Mouse (Mus musculus) neural tube, embryonic 11.5 days (tissue): ENCODE data around the gene Tcp11. TPM values are rescaled to one million over a fixed set of nuclear protein-coding genes. Genes with fewer than 3 reads are reported as not detected.
A peak's percentile ranks its signal among the peaks of the same experiment; 100 is the strongest.

Experiments used
- ATAC-seq: fragments of 200-750 bp; cut with Nextera tagmentation; 2 replicates; pipeline ENCODE4 v1.8.0; 2017; ENCODE audit warnings: moderate number of reproducible peaks, mild to moderate bottlenecking, moderate TSS enrichment, moderate library complexity; ENCODE audit not compliant: insufficient read depth, low FRiP score, low TSS enrichment
- DNase-seq: peaks from one replicate; pipeline ENCODE4 v3.0.0-alpha.2; 2015; ENCODE audit warnings: low spot score
- H3K27ac ChIP-seq: fragments of 300-500 bp; sonication (generic); 2 replicates; pipeline ENCODE4 v1.5.1; 2014; ENCODE audit warnings: low read depth, mild to moderate bottlenecking, low read length
- H3K27me3 ChIP-seq: fragments of 300-500 bp; sonication (generic); 2 replicates; pipeline ENCODE4 v1.6.1; 2014; ENCODE audit warnings: mild to moderate bottlenecking, low read length, mixed read lengths; ENCODE audit not compliant: control insufficient read depth, insufficient read depth
- H3K36me3 ChIP-seq: fragments of 300-500 bp; sonication (generic); 2 replicates; pipeline ENCODE4 v1.6.1; 2014; ENCODE audit warnings: mild to moderate bottlenecking, low read length, moderate library complexity, mixed read lengths; ENCODE audit not compliant: control insufficient read depth, insufficient read depth
- H3K4me1 ChIP-seq: fragments of 300-500 bp; sonication (generic); 2 replicates; pipeline ENCODE4 v1.6.1; 2014; ENCODE audit warnings: low read length, mixed read lengths; ENCODE audit not compliant: control insufficient read depth, insufficient read depth
- H3K4me2 ChIP-seq: fragments of 300-500 bp; sonication (generic); 2 replicates; pipeline ENCODE4 v1.6.1; 2014; ENCODE audit warnings: low read depth, mild to moderate bottlenecking, moderate library complexity
- H3K4me3 ChIP-seq: fragments of 300-500 bp; sonication (generic); 2 replicates; pipeline ENCODE4 v1.5.1; 2014; ENCODE audit warnings: low read depth, low read length
- H3K9ac ChIP-seq: fragments of 300-500 bp; sonication (generic); 2 replicates; pipeline ENCODE4 v1.6.1; 2014; ENCODE audit warnings: mild to moderate bottlenecking, low read length
- H3K9me3 ChIP-seq: fragments of 300-500 bp; sonication (generic); 2 replicates; pipeline ENCODE4 v1.6.1; 2016; ENCODE audit warnings: low read length; ENCODE audit not compliant: control insufficient read depth
- WGBS: fragments of 180-500 bp; shearing (Covaris S2); extraction: QIAGEN DNeasy Blood & Tissue Kit; methylation state at CpG from one replicate; pipeline ENCODE4 v1.1.7; 2014; 5-methylcytosine and 5-hydroxymethylcytosine counted together
- polyA plus RNA-seq: library from polyadenylated mRNA; unstranded; fragments of >200 nt; fragmentation: Nextera tagmentation; extraction: Ambion mirVana; gene quantifications from 2 replicates; pipeline ENCODE4 v1.2.1, GENCODE M21; 2014

The Tcp11 gene
- polyA plus RNA-seq, 1 experiment from 2014 or later = 0.76 TPM

GRCm38 (mm10) chr17:28047017-28047416, 33.4 kb downstream of the Tcp11 start:
- H3K4me1 ChIP-seq = peaks cover 4% of the 10 kb centered on the region; the same call in 1 of the 2 replicates
- peaks cover 5% of the 10 kb centered on the region for H3K36me3 ChIP-seq
- 96% methylated on average over 5 of the region's 5 CpGs for WGBS
- no peak for DNase-seq
- no peaks in the 10 kb centered on the region for H3K9me3 ChIP-seq
- no peak overlapping the region for H3K9ac ChIP-seq
- no peak for ATAC-seq
- H3K27me3 ChIP-seq = no peaks in the 10 kb centered on the region
- no peak overlapping the region for H3K4me3 ChIP-seq
- no peak overlapping the region for H3K4me2 ChIP-seq
- H3K27ac ChIP-seq = no peak overlapping the region

- Histone ChIP-seq H3K9ac (peak overlapping the region; percentile 49), H3K27ac (peak overlapping the region; percentile 67; the same call in 1 of the 2 replicates), H3K4me1 (peaks cover 29% of the 10 kb centered on the region), H3K27me3 (no peaks in the 10 kb centered on the region), H3K4me2 (peak overlapping the region; percentile 33), H3K36me3 (peaks cover 4% of the 10 kb centered on the region; the same call in 1 of the 2 replicates), H3K9me3 (no peaks in the 10 kb centered on the region), H3K4me3 (peak overlapping the region; percentile 25)
- WGBS = 65% methylated on average over 23 of the region's 23 CpGs
- DNase-seq (no peak), ATAC-seq (no peak; the same call in 1 of the 2 replicates)
These were observed 38.1 kb downstream of the Tcp11 start for GRCm38 (mm10) chr17:28042299-28042771.

GRCm38 (mm10) chr17:28041298-28041697, 39.1 kb downstream of the Tcp11 start:
- H3K9ac ChIP-seq = peak overlapping the region; percentile 49
- peak overlapping the region; percentile 25 for H3K4me3 ChIP-seq
- H3K4me2 ChIP-seq = peak overlapping the region; percentile 33
- no peaks in the 10 kb centered on the region for H3K27me3 ChIP-seq
- peak overlapping the region; percentile 72 for H3K27ac ChIP-seq
- DNase-seq (peak; percentile 33), ATAC-seq (no peak)
- H3K9me3 ChIP-seq = no peaks in the 10 kb centered on the region
- peaks cover 4% of the 10 kb centered on the region; the same call in 1 of the 2 replicates for H3K36me3 ChIP-seq
- H3K4me1 ChIP-seq = peaks cover 35% of the 10 kb centered on the region
- 82% methylated on average over 13 of the region's 13 CpGs for WGBS

- ATAC-seq (peak; percentile 67), DNase-seq (peak; percentile 78)
- Histone ChIP-seq H3K9ac (peak overlapping the region; percentile 49), H3K4me3 (peak overlapping the region; percentile 25), H3K36me3 (peaks cover 4% of the 10 kb centered on the region; the same call in 1 of the 2 replicates), H3K27me3 (no peaks in the 10 kb centered on the region), H3K4me2 (peak overlapping the region; percentile 33), H3K4me1 (peaks cover 35% of the 10 kb centered on the region), H3K27ac (peak overlapping the region; percentile 72), H3K9me3 (no peaks in the 10 kb centered on the region)
- 24% methylated on average over 16 of the region's 16 CpGs for WGBS
These were observed 39.8 kb downstream of the Tcp11 start for GRCm38 (mm10) chr17:28040620-28041019.

DNA sequence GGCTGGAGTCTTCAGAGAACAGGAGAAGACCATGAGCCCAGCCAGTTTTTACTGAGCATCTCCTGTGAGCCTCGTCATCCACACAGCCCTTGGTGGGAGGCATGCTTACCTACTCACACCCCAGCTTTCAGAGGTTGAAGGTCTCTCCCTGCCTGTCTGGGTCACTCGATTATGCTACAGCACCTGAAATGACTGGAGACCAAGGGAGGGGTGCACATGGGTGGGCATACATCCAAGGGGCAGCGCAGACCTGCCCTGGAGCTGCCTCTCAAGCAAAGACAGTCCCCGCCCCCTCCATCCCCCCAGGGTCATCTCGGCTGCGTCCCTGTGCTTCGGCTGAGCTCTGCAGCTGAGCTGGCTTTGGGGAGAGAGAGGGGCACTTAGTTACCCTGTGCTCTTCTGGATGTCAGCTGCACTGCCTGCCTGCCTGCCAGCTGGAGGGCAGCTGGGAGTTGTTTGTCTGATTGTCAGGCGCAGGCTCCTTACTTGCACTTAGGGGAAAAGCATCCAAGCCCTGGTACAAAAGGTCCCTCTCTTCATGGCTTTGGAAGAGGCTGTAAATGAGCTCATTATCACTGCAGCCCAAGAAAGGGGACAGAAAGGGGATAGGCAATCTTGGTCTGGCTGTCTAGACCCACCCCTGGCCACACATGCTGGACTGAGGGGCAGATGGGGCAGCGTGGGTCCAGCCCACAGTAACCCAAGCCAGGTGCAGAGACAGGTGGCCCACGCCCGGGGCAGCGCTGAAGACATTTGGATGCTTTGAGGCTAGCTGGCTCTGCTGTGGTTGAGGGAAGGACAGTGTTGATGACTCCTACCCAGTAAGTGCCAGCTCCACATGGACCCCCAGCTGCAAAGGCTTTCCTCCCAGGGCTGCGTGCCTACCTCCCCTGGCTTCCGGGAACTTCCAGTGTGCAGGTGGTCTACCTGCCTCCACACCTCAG, 43.4 kb downstream of the Tcp11 start:
- no peak overlapping the region; the same call in 1 of the 2 replicates for H3K9ac ChIP-seq
- ATAC-seq (peak; percentile 49; the same call in 1 of the 2 replicates), DNase-seq (peak; percentile 70)
- no peaks in the 10 kb centered on the region for H3K27me3 ChIP-seq
- H3K4me1 ChIP-seq = peaks cover 39% of the 10 kb centered on the region
- no peak overlapping the region for H3K4me3 ChIP-seq
- H3K27ac ChIP-seq = peak overlapping the region; percentile 79
- H3K9me3 ChIP-seq = no peaks in the 10 kb centered on the region
- H3K36me3 ChIP-seq = peaks cover 4% of the 10 kb centered on the region; the same call in 1 of the 2 replicates
- WGBS = 51% methylated on average over 14 of the region's 14 CpGs
- no peak overlapping the region for H3K4me2 ChIP-seq

GRCm38 (mm10) chr17:28034986-28035385, 45.5 kb downstream of the Tcp11 start:
- no peak for ATAC-seq
- Histone ChIP-seq H3K27me3 (no peaks in the 10 kb centered on the region), H3K9ac (no peak overlapping the region), H3K9me3 (no peaks in the 10 kb centered on the region), H3K27ac (no peak overlapping the region), H3K36me3 (0 out of 2 replicates have a peak, but pooled peaks cover 4% of the 10 kb centered on the region), H3K4me1 (peaks cover 26% of the 10 kb centered on the region), H3K4me3 (no peak overlapping the region), H3K4me2 (no peak overlapping the region)
- DNase-seq = no peak
- 89% methylated on average over 8 of the region's 8 CpGs for WGBS

GRCm38 (mm10) chr17:28033046-28033580, 47.3 kb downstream of the Tcp11 start:
- Histone ChIP-seq H3K9me3 (no peaks in the 10 kb centered on the region), H3K4me1 (peaks cover 23% of the 10 kb centered on the region), H3K4me3 (no peak overlapping the region), H3K4me2 (no peak overlapping the region), H3K36me3 (no peaks in the 10 kb centered on the region), H3K27me3 (no peaks in the 10 kb centered on the region), H3K9ac (peak overlapping the region; percentile 36; the same call in 1 of the 2 replicates), H3K27ac (peak overlapping the region; percentile 67)
- DNase-seq (no peak), ATAC-seq (peak; percentile 38; the same call in 1 of the 2 replicates)
- WGBS = 24% methylated on average over 3 of the region's 3 CpGs

DNA sequence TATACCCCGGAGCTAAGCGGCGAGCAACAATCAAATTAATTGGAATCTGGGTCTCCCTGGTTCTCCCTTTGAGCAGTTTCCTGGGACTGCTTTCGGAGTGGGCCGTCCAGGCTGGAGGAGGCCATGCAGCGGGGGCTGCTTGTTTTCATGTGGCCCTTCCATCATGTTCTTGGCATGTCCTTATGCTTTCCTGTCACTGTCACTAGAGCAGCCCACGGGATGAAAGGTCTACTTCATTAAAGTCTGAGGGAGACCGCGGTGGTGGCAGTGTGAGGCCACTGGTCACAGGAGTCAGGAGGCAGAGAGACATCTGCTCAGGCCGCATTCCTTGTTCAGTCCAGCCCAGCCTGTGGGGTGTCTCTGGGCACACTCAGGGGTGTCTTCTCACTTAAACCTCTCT, 48.2 kb downstream of the Tcp11 start:
- no peaks in the 10 kb centered on the region for H3K27me3 ChIP-seq

More for the DNA sequence above, 48.2 kb downstream of the Tcp11 start:
- Histone ChIP-seq H3K4me1 (peaks cover 19% of the 10 kb centered on the region), H3K9me3 (no peaks in the 10 kb centered on the region), H3K4me3 (no peak overlapping the region), H3K9ac (0 out of 2 replicates have a peak overlapping the region, but pooled peaks have one; percentile 36), H3K27ac (peak overlapping the region; percentile 67), H3K36me3 (no peaks in the 10 kb centered on the region), H3K4me2 (no peak overlapping the region)
- WGBS = 70% methylated on average over 10 of the region's 10 CpGs
- DNase-seq = no peak
- no peak for ATAC-seq
